Mouse (Mus musculus): ENCODE data around the gene Camsap3.

Camsap3 gene

GRCm38 (mm10) chr8:3600401-3600800 is 13.3 kb downstream of the Camsap3 start:
- DNase-seq (ENCODE audit: low read depth, low spot score): no peak

- no peak for DNase-seq (ENCODE audit: low read depth, low spot score)
Measured at GRCm38 (mm10) chr8:3603439-3603838, 16.3 kb downstream of the Camsap3 start.

DNA sequence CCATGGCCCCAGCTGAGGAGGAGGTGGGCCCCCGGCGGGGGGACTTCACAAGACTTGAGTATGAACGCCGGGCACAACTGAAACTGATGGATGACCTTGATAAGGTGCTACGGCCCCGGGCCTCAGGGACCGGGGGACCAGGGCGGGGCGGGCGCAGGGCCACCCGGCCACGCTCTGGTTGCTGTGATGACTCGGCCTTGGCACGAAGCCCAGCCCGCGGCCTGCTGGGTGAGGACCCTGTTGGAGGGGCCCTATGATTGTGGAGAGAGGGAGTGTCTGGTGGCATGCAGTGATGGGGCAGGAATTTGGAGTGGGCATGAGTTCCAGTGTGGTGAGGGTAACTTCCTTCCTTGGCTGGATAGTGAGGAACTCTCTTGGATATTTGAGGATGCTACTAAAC is 19.5 kb downstream of the Camsap3 start:
- DNase-seq (ENCODE audit: low read depth, low spot score): no peak

DNA sequence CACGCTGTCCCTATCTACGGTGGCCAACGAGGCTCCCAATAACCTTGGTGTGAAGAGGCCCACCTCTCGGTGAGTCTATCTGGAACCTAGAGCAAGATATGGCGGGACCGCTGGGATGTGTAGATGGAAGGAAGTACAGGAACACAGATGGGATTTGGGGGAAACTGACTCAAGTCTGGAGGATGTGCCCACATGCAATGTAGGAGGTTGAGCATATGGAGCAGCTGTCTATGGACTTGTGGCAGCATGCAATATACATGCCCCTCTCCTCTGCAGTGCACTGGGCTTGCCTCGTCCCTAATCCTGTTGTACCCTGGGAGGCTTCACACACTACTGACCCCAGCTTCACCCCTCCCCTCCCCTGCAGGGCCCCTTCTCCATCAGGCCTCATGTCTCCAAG is 20.7 kb downstream of the Camsap3 start:
- no peak for DNase-seq (ENCODE audit: low read depth, low spot score)

GRCm38 (mm10) chr8:3609046-3609815 is 22.1 kb downstream of the Camsap3 start:
- DNase-seq (ENCODE audit: low read depth, low spot score): no peak

GRCm38 (mm10) chr8:3609816-3610150 is 22.7 kb downstream of the Camsap3 start:
- DNase-seq (ENCODE audit: low read depth, low spot score): no peak

DNA sequence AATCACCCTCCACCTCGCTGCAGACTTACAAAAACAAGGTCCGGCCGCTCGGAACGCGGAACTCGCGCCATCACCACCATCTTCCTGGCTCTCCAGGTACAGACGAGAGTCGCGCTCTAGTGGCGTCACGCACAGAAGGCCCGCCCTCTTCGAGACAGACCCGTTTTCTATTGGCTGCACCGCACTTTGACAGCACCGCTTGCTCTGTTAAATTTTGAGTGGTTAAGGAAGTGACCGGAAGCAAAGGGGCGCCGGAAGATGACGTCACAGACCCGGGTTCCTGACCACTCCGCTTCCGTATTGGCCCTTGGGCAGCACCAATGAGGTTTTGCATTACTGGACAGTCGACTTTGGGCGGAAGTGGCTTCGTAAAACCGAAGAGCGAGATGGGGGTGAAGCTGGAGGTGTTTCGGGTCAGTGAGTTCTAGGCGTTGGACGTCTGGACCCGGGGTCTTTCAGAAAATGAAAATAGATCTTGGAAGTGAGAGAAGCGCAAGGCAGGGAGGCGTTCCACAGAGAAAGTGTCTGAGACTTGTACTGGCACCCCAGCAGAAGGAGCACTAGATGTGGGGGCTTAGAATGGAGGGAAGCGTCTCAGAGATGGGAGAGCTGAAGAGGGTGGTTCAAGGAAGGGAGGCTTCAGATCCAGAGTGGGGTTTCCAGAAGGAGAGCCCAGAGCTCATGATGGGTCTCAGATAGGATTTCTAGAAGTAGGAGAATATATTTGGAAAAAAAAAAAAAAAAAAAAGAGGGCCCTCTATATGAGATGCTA is 34.3 kb downstream of the Camsap3 start, which contains the start of the genes Xab2 and Pet100:
Xab2 (minus strand) TSS at position 118 of the 772 bp plus-strand sequence.
Pet100 (plus strand) TSS at position 350 of the 772 bp plus-strand sequence.
- DNase-seq (ENCODE audit: low read depth, low spot score): peak; percentile 99

DNA sequence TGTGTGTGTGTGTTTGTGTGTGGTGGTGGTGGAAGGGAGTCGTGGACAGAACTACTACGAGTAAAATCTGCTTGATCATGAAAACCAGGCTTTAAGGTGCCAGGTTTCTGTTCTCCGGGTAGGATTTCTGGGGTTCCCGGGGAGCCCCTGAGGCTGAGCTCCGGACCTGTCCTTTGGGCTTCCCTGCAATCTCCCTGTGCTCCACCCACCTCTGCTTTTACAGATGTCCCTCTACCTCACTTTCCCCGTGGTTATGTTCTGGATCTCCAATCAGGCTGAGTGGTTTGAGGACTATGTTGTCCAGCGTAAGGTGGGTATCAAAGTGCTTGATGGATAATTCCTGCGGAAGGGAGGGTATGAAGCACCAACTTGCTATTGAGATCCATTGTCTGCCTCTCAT is 35.0 kb downstream of the Camsap3 start:
- peak; percentile 6 for DNase-seq (ENCODE audit: low read depth, low spot score)

GRCm38 (mm10) chr8:3625445-3625844 is 38.4 kb downstream of the Camsap3 start, which contains the start of gene Pcp2:
Gene Pcp2, minus strand, starts transcription at chr8:3625545.
- no peak for DNase-seq (ENCODE audit: low read depth, low spot score)

DNA sequence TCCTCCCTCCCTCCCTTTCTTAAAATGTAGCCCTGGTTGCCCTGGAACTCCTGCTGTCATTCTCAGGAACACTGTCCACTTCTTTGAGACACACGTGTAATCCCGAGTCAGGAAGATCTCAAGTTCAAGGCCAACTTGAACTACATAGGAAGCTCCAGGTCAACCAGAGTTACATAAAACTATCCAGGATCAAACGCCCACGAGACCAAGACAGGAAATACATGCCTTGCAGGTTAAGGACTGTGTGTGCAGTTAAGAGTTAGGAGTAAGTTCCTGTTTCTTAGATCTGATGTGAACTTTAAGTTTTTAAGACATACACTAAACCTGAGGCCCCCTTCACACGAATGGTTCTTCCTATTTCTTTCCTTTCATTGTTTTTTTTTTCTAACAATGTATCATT is 39.9 kb downstream of the Camsap3 start:
- DNase-seq (ENCODE audit: low read depth, low spot score): no peak

GRCm38 (mm10) chr8:3628014-3628413 is 40.9 kb downstream of the Camsap3 start:
- DNase-seq (ENCODE audit: low read depth, low spot score): peak; percentile 67

- DNase-seq (ENCODE audit: low read depth, low spot score): peak; percentile 95
Measured at GRCm38 (mm10) chr8:3630647-3631477, 43.8 kb downstream of the Camsap3 start, which contains the start of gene Stxbp2. Gene Stxbp2, plus strand, starts transcription at chr8:3630955.

DNA sequence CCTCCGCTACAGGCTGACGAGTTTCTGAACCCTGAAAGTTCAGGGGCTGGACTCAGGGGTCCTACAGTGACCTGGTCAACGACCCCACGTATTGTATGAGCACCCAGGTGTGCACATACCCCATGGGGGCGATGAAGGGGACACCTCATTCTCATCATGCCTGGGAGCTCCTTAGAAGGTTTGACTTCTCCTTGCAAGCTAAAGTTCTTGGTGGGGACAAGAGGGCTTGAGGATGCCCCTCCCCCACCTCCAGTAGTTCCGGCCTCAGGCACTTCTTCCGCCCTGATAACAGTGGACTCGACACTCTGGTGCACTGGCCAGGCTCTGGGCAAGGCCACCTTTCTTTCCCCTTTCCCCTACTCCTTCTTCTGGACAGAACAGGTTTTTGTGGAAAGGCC is 44.4 kb downstream of the Camsap3 start:
- peak; percentile 38 for DNase-seq (ENCODE audit: low read depth, low spot score)

DNA sequence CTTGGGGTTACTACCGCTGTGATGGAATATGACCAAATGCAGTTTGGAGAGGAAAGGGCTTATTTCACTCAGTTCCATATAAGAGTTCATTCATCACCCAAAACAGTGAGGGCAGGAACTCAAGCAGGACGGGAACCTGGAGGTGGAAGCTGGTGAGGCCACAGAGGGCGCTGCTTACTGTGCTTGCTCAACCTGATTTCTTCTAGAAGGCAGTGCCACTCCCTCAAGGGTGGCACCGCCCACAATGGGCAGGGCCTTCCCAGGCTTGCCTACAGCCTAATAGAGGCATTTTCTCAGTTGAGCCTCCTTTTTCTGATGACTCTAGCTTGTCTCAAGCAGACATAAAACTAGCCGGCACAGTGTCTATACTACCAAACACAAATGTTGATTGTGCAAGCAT is 58.7 kb downstream of the Camsap3 start:
- DNase-seq (ENCODE audit: low read depth, low spot score): peak; percentile 70

DNA sequence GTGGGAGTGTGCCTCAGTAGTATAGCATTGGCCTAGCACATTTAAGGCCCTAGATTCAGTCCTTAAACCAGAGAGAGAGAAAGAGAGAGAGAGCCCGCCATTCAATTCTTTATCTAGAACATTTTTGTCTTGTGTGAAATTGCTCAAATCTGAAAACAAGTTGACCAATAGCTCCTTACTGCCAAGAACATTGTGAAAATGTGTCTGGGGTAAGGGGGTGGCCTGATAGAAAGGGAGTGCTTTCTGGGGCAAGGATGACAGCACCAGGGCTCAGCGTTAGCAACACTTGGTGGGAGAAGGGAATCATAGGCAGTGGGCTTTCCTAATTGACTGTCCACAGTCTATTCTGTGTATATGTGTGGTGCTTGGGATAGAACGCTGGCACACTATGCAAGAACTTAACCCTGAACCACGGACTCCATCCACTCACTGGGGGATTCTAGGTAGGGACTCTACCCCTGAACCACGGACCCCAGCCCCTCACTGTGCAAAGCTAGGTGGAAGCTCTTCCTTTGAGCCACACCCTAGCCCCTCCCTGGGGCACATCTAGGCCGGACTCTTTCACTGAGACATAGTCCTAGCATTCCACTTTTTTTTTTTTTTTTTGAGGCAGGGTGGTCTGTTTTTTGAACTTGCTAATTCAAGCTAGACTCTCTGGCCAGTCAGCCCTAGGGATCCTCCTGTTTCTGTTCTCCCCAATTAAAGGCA is 59.9 kb downstream of the Camsap3 start:
- no peak for DNase-seq (ENCODE audit: low read depth, low spot score)

DNA sequence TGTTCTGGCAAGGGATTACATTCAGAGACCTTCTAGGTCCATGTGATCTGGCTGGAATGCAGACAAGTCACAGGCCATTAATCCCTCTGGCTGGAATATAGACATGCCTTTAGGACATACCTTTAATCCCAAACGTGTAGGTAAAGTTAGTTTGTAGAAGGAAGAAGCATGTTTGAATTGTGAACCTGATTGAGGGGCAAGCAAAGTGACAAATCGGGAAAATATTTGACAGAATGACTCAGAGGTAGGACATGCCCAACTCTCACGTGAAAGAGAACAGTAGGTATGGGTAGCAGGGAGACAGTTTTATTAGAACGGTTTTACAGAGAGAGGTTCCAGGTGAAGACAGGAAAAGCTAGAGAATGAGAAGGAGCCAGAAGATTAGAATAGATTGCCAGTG is 60.5 kb downstream of the Camsap3 start:
- DNase-seq (ENCODE audit: low read depth, low spot score): no peak

DNA sequence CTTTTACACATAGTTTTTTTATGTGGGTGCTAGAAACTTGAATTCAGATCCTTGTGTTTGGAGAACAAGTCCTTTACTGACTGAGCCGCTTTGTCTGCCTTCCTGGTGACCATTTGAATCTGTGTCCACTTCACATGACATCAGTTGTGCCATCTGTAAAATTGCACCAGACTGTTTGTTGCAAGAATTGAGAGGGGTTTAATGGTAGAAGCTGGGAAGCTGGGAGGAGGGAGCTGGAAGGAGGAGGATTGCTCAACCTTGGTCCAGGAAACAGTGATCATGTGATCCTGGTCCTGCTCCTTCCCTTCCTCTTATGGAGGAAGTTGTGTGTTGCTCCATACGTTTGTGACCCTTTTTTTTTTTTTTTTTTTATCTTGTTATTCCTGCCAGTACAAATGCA is 61.2 kb downstream of the Camsap3 start:
- DNase-seq (ENCODE audit: low read depth, low spot score): no peak

DNA sequence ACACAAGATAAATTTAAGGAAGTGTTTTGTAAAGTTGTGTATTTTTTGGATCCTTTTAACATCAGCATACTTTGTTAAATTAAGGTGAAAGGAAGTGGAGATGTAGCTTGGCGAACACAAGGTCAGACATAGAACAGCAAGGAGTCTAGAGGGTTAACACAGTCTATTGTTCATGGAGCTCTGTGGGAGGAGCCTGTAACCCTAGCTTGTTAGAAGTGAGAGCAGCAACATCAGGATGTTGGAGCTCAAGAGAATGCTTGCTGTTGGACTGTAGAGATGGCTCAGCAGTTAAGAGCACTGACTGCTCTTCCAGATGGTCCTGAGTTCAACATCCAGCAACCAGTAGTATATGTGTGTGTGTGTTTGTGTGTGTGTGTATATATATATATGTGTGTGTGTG is 61.9 kb downstream of the Camsap3 start:
- DNase-seq (ENCODE audit: low read depth, low spot score): no peak

- no peak for DNase-seq (ENCODE audit: low read depth, low spot score)
Measured at GRCm38 (mm10) chr8:3652845-3653244, 65.8 kb downstream of the Camsap3 start.

DNA sequence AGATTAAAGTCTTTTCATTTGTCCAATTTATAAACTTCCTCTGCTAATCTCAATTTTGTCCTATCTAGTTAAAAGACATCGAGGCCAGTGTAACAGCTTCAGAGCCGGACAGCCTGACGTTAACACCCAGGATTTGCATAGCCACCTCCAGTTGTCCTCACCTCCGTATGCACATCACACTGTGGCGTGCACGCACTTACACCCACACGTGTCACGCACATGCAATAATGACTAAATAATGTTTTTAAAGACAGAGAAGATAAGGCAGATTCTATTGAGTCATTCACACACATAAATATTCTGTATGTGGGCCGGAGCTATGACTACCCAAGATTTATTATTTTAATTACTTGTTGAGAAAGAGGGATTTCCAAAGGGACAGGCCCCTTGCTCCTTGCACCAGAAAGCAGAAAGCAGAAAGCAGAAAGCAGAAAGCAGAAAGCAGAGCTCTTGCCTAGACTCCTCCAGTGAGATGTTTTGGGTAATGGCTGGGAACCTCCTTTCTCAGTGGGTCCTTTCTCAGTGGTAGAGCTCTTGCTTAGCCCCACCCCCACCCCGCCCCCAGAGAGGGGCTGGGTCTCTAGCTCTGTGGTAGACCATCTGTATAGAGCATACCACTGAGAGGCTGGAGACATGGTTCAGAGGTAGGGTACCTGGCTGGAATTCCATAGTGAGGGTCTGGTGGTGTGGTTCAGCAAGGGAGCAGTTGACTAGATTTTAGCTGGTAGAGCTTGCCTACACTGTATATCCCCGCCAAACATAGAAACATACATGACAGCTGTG is 67.8 kb downstream of the Camsap3 start:
- no peak for DNase-seq (ENCODE audit: low read depth, low spot score)

DNA sequence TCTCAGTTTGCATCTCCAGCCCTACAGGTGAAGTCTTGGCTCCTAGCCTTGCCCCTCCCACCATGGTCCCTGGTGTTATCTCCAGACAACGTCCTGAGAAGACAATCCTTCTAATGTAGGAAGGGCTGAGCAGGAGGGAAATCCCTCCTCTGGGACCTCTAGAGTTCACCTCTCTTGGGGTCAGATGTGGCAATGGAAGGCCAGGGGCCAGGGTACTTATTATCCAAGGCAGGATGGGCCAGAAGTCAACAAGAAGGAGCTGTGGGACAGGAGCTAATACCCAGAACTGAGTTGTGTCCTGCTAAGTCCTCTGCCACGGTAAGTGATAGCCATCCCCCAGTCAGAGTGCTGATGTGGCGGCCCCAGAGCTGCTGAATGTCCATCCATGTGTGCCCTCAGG is 68.4 kb downstream of the Camsap3 start, which contains the start of gene Retn:
Retn (plus strand) TSS at position 245 of the 400 bp plus-strand sequence.
- no peak for DNase-seq (ENCODE audit: low read depth, low spot score)

All from CD4-positive, CD25-positive, alpha-beta regulatory T cell, adult 2 months (primary cell).